Mouse (Mus musculus): ENCODE measurements around the gene Gm47841. TPM values are rescaled to one million over a fixed set of nuclear protein-coding genes. Genes with fewer than 3 reads are reported as not detected.
A peak's percentile ranks its signal among the peaks of the same experiment; 100 is the strongest.

Gm47841 gene
- polyA plus RNA-seq, 1 experiment from 2014 or later: not detected

GRCm38 (mm10) chr15:101092121-101092828, 45.1 kb upstream of the Gm47841 start:
- TF ChIP-seq EP300 (optimal IDR thresholded peaks at IDR 0.05): no peak
- TF ChIP-seq CTCF (IDR thresholded peaks at IDR 0.05; ENCODE audit: low read depth): no peak
- Histone ChIP-seq H3K4me1 (replicated peaks; ENCODE audit: control insufficient read depth, insufficient read depth) (0 out of 2 replicates have a peak, but pooled peaks cover 2% of the 10 kb centered on the region), H3K9me3 (ENCODE audit: control insufficient read depth, low read length) (no peaks in the 10 kb centered on the region), H3K9ac (ENCODE audit: low read length) (no peak overlapping the region; the same call in 1 of the 2 replicates), H3K27ac (replicated peaks) (no peak overlapping the region), H3K36me3 (ENCODE audit: control insufficient read depth, insufficient read depth, low read length) (no peaks in the 10 kb centered on the region), H3K4me3 (ENCODE audit: low read depth, low read length) (no peak overlapping the region), H3K27me3 (ENCODE audit: control insufficient read depth, insufficient read depth, low read length) (no peaks in the 10 kb centered on the region), H3K4me2 (replicated peaks; ENCODE audit: low read depth) (no peak overlapping the region)
- ATAC-seq (ENCODE audit: low FRiP score, low TSS enrichment) (peak; percentile 14; the same call in 1 of the 2 replicates), DNase-seq (ENCODE audit: low spot score) (no peak)
- WGBS: 52% methylated on average over 14 of the region's 14 CpGs

- Histone ChIP-seq H3K4me2 (replicated peaks; ENCODE audit: low read depth) (no peak overlapping the region), H3K9me3 (ENCODE audit: control insufficient read depth, low read length) (no peaks in the 10 kb centered on the region), H3K9ac (ENCODE audit: low read length) (no peak overlapping the region), H3K27ac (replicated peaks) (no peak overlapping the region), H3K4me1 (replicated peaks; ENCODE audit: control insufficient read depth, insufficient read depth) (0 out of 2 replicates have a peak, but pooled peaks cover 2% of the 10 kb centered on the region), H3K4me3 (ENCODE audit: low read depth, low read length) (no peak overlapping the region), H3K27me3 (ENCODE audit: control insufficient read depth, insufficient read depth, low read length) (no peaks in the 10 kb centered on the region), H3K36me3 (ENCODE audit: control insufficient read depth, insufficient read depth, low read length) (no peaks in the 10 kb centered on the region)
- ATAC-seq (ENCODE audit: low FRiP score, low TSS enrichment) (no peak), DNase-seq (ENCODE audit: low spot score) (no peak)
- WGBS: 94% methylated on average over 8 of the region's 8 CpGs
- TF ChIP-seq EP300 (optimal IDR thresholded peaks at IDR 0.05) (no peak), CTCF (IDR thresholded peaks at IDR 0.05; ENCODE audit: low read depth) (no peak)
Observed at GRCm38 (mm10) chr15:101091551-101091950, 44.4 kb upstream of the Gm47841 start.

GRCm38 (mm10) chr15:101088291-101088690, 41.1 kb upstream of the Gm47841 start:
- Histone ChIP-seq H3K9ac (ENCODE audit: low read length) (no peak overlapping the region), H3K27ac (replicated peaks) (no peak overlapping the region), H3K4me3 (ENCODE audit: low read depth, low read length) (no peak overlapping the region), H3K36me3 (ENCODE audit: control insufficient read depth, insufficient read depth, low read length) (no peaks in the 10 kb centered on the region), H3K4me1 (replicated peaks; ENCODE audit: control insufficient read depth, insufficient read depth) (0 out of 2 replicates have a peak, but pooled peaks cover 2% of the 10 kb centered on the region), H3K27me3 (ENCODE audit: control insufficient read depth, insufficient read depth, low read length) (no peaks in the 10 kb centered on the region), H3K9me3 (ENCODE audit: control insufficient read depth, low read length) (no peaks in the 10 kb centered on the region), H3K4me2 (replicated peaks; ENCODE audit: low read depth) (no peak overlapping the region)
- ATAC-seq (ENCODE audit: low FRiP score, low TSS enrichment) (no peak), DNase-seq (ENCODE audit: low spot score) (no peak)
- WGBS: 67% methylated on average over 4 of the region's 4 CpGs
- TF ChIP-seq EP300 (optimal IDR thresholded peaks at IDR 0.05) (no peak), CTCF (IDR thresholded peaks at IDR 0.05; ENCODE audit: low read depth) (no peak)

- no peaks in the 10 kb centered on the region for H3K27me3 ChIP-seq (ENCODE audit: control insufficient read depth, insufficient read depth, low read length)
- no peak overlapping the region for H3K9ac ChIP-seq (ENCODE audit: low read length)
- TF ChIP-seq EP300 (optimal IDR thresholded peaks at IDR 0.05): no peak
- no peak for TF ChIP-seq CTCF (IDR thresholded peaks at IDR 0.05; ENCODE audit: low read depth)
- ATAC-seq (ENCODE audit: low FRiP score, low TSS enrichment) (no peak), DNase-seq (ENCODE audit: low spot score) (no peak)
- 53% methylated on average over 3 of the region's 3 CpGs for WGBS
- no peak overlapping the region for H3K27ac ChIP-seq (replicated peaks)
- H3K4me2 ChIP-seq (replicated peaks; ENCODE audit: low read depth): no peak overlapping the region
- no peaks in the 10 kb centered on the region for H3K36me3 ChIP-seq (ENCODE audit: control insufficient read depth, insufficient read depth, low read length)
- H3K4me3 ChIP-seq (ENCODE audit: low read depth, low read length): no peak overlapping the region
- H3K9me3 ChIP-seq (ENCODE audit: control insufficient read depth, low read length): no peaks in the 10 kb centered on the region
- H3K4me1 ChIP-seq (replicated peaks; ENCODE audit: control insufficient read depth, insufficient read depth): no peaks in the 10 kb centered on the region
Observed at GRCm38 (mm10) chr15:101086956-101087355, 39.8 kb upstream of the Gm47841 start.

GRCm38 (mm10) chr15:101086451-101086850, 39.3 kb upstream of the Gm47841 start:
- no peaks in the 10 kb centered on the region for H3K36me3 ChIP-seq (ENCODE audit: control insufficient read depth, insufficient read depth, low read length)
- no peaks in the 10 kb centered on the region for H3K9me3 ChIP-seq (ENCODE audit: control insufficient read depth, low read length)
- WGBS: 58% methylated on average over 9 of the region's 9 CpGs
- ATAC-seq (ENCODE audit: low FRiP score, low TSS enrichment) (no peak), DNase-seq (ENCODE audit: low spot score) (no peak)
- H3K4me3 ChIP-seq (ENCODE audit: low read depth, low read length): no peak overlapping the region
- no peak overlapping the region for H3K4me2 ChIP-seq (replicated peaks; ENCODE audit: low read depth)
- H3K27me3 ChIP-seq (ENCODE audit: control insufficient read depth, insufficient read depth, low read length): no peaks in the 10 kb centered on the region
- no peaks in the 10 kb centered on the region for H3K4me1 ChIP-seq (replicated peaks; ENCODE audit: control insufficient read depth, insufficient read depth)
- H3K9ac ChIP-seq (ENCODE audit: low read length): no peak overlapping the region
- no peak overlapping the region for H3K27ac ChIP-seq (replicated peaks)
- TF ChIP-seq CTCF (IDR thresholded peaks at IDR 0.05; ENCODE audit: low read depth) (no peak), EP300 (optimal IDR thresholded peaks at IDR 0.05) (no peak)

GRCm38 (mm10) chr15:101084499-101084898, 37.3 kb upstream of the Gm47841 start:
- ATAC-seq (ENCODE audit: low FRiP score, low TSS enrichment) (peak; percentile 22; the same call in 1 of the 2 replicates), DNase-seq (ENCODE audit: low spot score) (no peak)
- Histone ChIP-seq H3K9ac (ENCODE audit: low read length) (no peak overlapping the region), H3K4me2 (replicated peaks; ENCODE audit: low read depth) (no peak overlapping the region), H3K36me3 (ENCODE audit: control insufficient read depth, insufficient read depth, low read length) (no peaks in the 10 kb centered on the region), H3K9me3 (ENCODE audit: control insufficient read depth, low read length) (no peaks in the 10 kb centered on the region), H3K27ac (replicated peaks) (no peak overlapping the region), H3K4me3 (ENCODE audit: low read depth, low read length) (no peak overlapping the region), H3K4me1 (replicated peaks; ENCODE audit: control insufficient read depth, insufficient read depth) (no peaks in the 10 kb centered on the region), H3K27me3 (ENCODE audit: control insufficient read depth, insufficient read depth, low read length) (no peaks in the 10 kb centered on the region)
- TF ChIP-seq EP300 (optimal IDR thresholded peaks at IDR 0.05): no peak
- no peak for TF ChIP-seq CTCF (IDR thresholded peaks at IDR 0.05; ENCODE audit: low read depth)
- 66% methylated on average over 10 of the region's 10 CpGs for WGBS

Measured in stomach, postnatal 0 days (tissue).